Mouse (Mus musculus) kidney, embryonic 14.5 days (tissue): Measurements from ENCODE around the gene Dolpp1. TPM values are rescaled to one million over a fixed set of nuclear protein-coding genes. Genes with fewer than 3 reads are reported as not detected.

Experiments
- ATAC-seq: fragments of 200-750 bp; cut with Nextera tagmentation; 2 replicates; pipeline ENCODE4 v1.8.0; 2017; ENCODE audit warnings: moderate number of reproducible peaks, mild to moderate bottlenecking, moderate TSS enrichment, moderate library complexity; ENCODE audit not compliant: low FRiP score, low TSS enrichment
- H3K27ac ChIP-seq: fragments of 300-500 bp; sonication (generic); 2 replicates; pipeline ENCODE4 v1.5.1; 2014; ENCODE audit warnings: low read depth, mild to moderate bottlenecking, low read length, moderate library complexity, mixed read lengths
- H3K27me3 ChIP-seq: fragments of 300-500 bp; sonication (generic); 2 replicates; pipeline ENCODE4 v1.6.1; 2014; ENCODE audit warnings: mild to moderate bottlenecking, low read length; ENCODE audit not compliant: control insufficient read depth, insufficient read depth
- H3K36me3 ChIP-seq: fragments of 300-500 bp; sonication (generic); 2 replicates; pipeline ENCODE4 v1.6.1; 2014; ENCODE audit warnings: low read length, mixed read lengths; ENCODE audit not compliant: control insufficient read depth, insufficient read depth
- H3K4me1 ChIP-seq: fragments of 300-500 bp; sonication (generic); 2 replicates; pipeline ENCODE4 v1.6.1; 2014; ENCODE audit warnings: low read length, mixed read lengths; ENCODE audit not compliant: control insufficient read depth, insufficient read depth
- H3K4me2 ChIP-seq: fragments of 300-500 bp; sonication (generic); replicated peaks from 2 replicates; pipeline ENCODE4 v1.6.1; 2014; ENCODE audit warnings: low read depth, mild to moderate bottlenecking, low read length
- H3K4me3 ChIP-seq: fragments of 300-500 bp; sonication (generic); 2 replicates; pipeline ENCODE4 v1.5.1; 2014; ENCODE audit warnings: mild to moderate bottlenecking, low read length
- H3K9ac ChIP-seq: fragments of 300-500 bp; sonication (generic); 2 replicates; pipeline ENCODE4 v1.6.1; 2014; ENCODE audit warnings: low read depth, mild to moderate bottlenecking, low read length, moderate library complexity
- H3K9me3 ChIP-seq: fragments of 300-500 bp; sonication (generic); 2 replicates; pipeline ENCODE4 v1.6.1; 2016; ENCODE audit warnings: low read length; ENCODE audit not compliant: control insufficient read depth
- WGBS: fragments of 180-500 bp; shearing (Covaris S2); extraction: QIAGEN DNeasy Blood & Tissue Kit; methylation state at CpG from one replicate; pipeline ENCODE4 v1.1.7; 2014; 5-methylcytosine and 5-hydroxymethylcytosine counted together
- polyA plus RNA-seq: library from polyadenylated mRNA; unstranded; fragments of >200 nt; fragmentation: Nextera tagmentation; extraction: Ambion mirVana; gene quantifications from 2 replicates; pipeline ENCODE4 v1.2.1, GENCODE M21; 2014

The Dolpp1 gene
- polyA plus RNA-seq, 1 experiment from 2014 or later: 34.7 TPM

- Histone ChIP-seq H3K4me3 (peak overlapping the region; percentile 84), H3K27me3 (no peaks in the 10 kb centered on the region), H3K9ac (peak overlapping the region; percentile 80; the same call in 1 of the 2 replicates), H3K27ac (peak overlapping the region; percentile 73; the same call in 1 of the 2 replicates), H3K36me3 (peaks cover 14% of the 10 kb centered on the region), H3K4me2 (peak overlapping the region; percentile 90), H3K9me3 (no peaks in the 10 kb centered on the region), H3K4me1 (peaks cover 20% of the 10 kb centered on the region)
- ATAC-seq: 0 out of 2 replicates have a peak, but pooled peaks have one; percentile 16
- 38% methylated on average over 8 of the region's 8 CpGs for WGBS
These were observed 34.2 kb upstream of the Dolpp1 start for GRCm38 (mm10) chr2:30357552-30358510.

DNA sequence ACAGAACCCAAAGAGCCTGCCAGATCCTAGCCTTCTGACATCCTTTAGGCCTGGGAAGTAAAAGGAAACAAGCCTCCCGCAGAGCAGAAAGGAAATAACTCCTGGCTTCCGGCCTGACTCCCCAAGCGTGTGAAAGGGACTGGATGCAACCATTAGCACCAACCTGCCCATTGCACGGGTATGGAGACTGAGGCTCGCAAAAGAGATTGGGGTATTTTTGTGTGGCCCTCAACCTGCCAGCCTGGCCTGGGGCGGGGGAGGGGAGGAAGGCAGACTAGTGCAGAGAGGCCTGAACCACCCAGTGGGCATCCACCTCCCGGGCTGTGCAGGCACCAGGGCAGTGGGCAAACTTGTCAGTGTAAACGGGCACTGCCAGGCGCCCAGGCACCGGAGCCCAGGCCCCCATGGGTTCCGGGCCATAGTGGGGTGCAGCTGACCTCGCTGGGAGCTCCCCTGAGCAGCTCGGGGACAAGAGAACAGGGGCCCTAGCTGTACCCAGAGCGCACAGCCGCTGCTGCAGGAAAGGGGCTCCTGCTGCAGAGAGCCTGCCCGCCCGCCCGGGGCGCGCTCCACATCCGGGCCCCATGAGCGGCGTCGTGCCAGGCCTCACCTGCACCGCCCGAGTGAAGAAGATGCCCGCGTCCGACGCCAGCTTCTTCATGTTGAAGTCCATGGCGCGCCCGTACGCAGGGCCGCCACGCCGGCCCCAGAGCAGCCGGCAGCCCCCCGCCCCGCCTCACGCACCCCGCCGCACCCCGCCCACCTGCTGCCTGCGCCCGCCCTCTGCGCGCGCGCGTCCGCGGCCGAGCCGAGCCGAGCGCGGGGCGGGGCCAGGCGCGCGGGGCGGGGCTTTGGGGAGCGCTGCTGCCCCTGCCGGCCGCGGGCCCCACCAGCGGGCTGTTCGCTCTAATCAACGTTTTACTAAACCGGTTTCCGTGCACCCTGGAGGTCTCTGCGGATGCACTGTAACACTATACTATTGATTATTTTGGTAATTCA, 33.2 kb upstream of the Dolpp1 start, which contains the start of gene Sh3glb2:
TSS of gene Sh3glb2 (minus strand) at position 805 of the 999 bp plus-strand sequence.
- Histone ChIP-seq H3K27me3 (no peaks in the 10 kb centered on the region), H3K9ac (peak within 1 kb of the TSS; percentile 80), H3K4me1 (peaks cover 20% of the 10 kb centered on the region), H3K36me3 (peaks cover 4% of the 10 kb centered on the region), H3K9me3 (no peaks in the 10 kb centered on the region), H3K4me3 (peak within 1 kb of the TSS; percentile 84), H3K4me2 (peak within 1 kb of the TSS; percentile 90), H3K27ac (peak within 1 kb of the TSS; percentile 73; the same call in 1 of the 2 replicates)
- peak; percentile 78 for ATAC-seq
- 2% methylated on average over 59 of the region's 73 CpGs for WGBS

- no peak overlapping the region for H3K4me3 ChIP-seq
- no peaks in the 10 kb centered on the region for H3K36me3 ChIP-seq
- H3K27ac ChIP-seq: no peak overlapping the region
- 61% methylated on average over 10 of the region's 10 CpGs for WGBS
- no peaks in the 10 kb centered on the region for H3K9me3 ChIP-seq
- ATAC-seq: no peak
- H3K9ac ChIP-seq: no peak overlapping the region
- H3K4me2 ChIP-seq: no peak overlapping the region
- no peaks in the 10 kb centered on the region for H3K27me3 ChIP-seq
- H3K4me1 ChIP-seq: peaks cover 30% of the 10 kb centered on the region
These were observed 31.4 kb upstream of the Dolpp1 start for GRCm38 (mm10) chr2:30360626-30361025.

DNA sequence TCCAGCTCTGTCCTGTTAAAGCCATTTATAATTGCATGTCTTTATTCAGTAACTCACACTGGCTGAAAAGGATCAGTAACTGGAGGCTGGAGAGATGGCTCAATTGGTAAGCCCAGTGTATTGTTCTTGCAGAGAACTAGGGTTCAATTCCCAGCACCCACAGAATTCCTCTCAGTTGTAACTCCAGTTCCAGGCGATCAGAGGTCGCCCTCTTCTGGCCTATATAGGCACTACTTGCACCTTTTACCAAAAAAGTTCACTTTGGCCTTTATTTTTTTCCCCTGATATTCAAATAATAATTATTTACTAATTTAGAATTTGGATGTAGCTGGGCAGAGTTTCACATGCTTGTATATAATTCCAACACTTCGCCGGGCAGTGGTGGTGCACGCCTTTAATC, 29.2 kb upstream of the Dolpp1 start:
- no peaks in the 10 kb centered on the region for H3K27me3 ChIP-seq
- no peak overlapping the region for H3K27ac ChIP-seq
- ATAC-seq: no peak
- WGBS: 68% methylated on average over 5 of the region's 5 CpGs
- no peak overlapping the region for H3K4me3 ChIP-seq
- H3K9ac ChIP-seq: no peak overlapping the region
- peaks cover 19% of the 10 kb centered on the region for H3K4me1 ChIP-seq
- peaks cover 9% of the 10 kb centered on the region for H3K36me3 ChIP-seq
- H3K9me3 ChIP-seq: no peaks in the 10 kb centered on the region
- H3K4me2 ChIP-seq: no peak overlapping the region

- Histone ChIP-seq H3K4me3 (peak within 1 kb of the TSS; percentile 94), H3K27me3 (no peaks in the 10 kb centered on the region)
These were observed 28.0 kb upstream of the Dolpp1 start, which contains the start of gene Miga2 for GRCm38 (mm10) chr2:30363773-30364650. Gene Miga2, plus strand, starts transcription at chr2:30364233.

GRCm38 (mm10) chr2:30365281-30366069, 26.6 kb upstream of the Dolpp1 start:
- no peaks in the 10 kb centered on the region for H3K9me3 ChIP-seq
- peak overlapping the region; percentile 94 for H3K4me3 ChIP-seq
- no peaks in the 10 kb centered on the region for H3K27me3 ChIP-seq
- peak overlapping the region; percentile 64 for H3K4me2 ChIP-seq
- H3K9ac ChIP-seq: peak overlapping the region; percentile 82; the same call in 1 of the 2 replicates
- no peak for ATAC-seq
- peaks cover 35% of the 10 kb centered on the region for H3K36me3 ChIP-seq
- 94% methylated on average over 2 of the region's 2 CpGs for WGBS
- H3K4me1 ChIP-seq: peaks cover 10% of the 10 kb centered on the region
- H3K27ac ChIP-seq: no peak overlapping the region

More at GRCm38 (mm10) chr2:30363773-30364650, 28.0 kb upstream of the Dolpp1 start, which contains the start of gene Miga2:
- Histone ChIP-seq H3K36me3 (peaks cover 20% of the 10 kb centered on the region), H3K4me1 (peaks cover 10% of the 10 kb centered on the region), H3K4me2 (peak within 1 kb of the TSS; percentile 64), H3K9ac (peak within 1 kb of the TSS; percentile 82), H3K9me3 (no peaks in the 10 kb centered on the region), H3K27ac (peak within 1 kb of the TSS; percentile 77)
- peak; percentile 99 for ATAC-seq
- WGBS: under 1% methylated on average over 54 of the region's 54 CpGs

GRCm38 (mm10) chr2:30366203-30366602, 25.9 kb upstream of the Dolpp1 start:
- ATAC-seq: no peak
- Histone ChIP-seq H3K36me3 (peaks cover 42% of the 10 kb centered on the region), H3K9ac (no peak overlapping the region)

More at GRCm38 (mm10) chr2:30366203-30366602, 25.9 kb upstream of the Dolpp1 start:
- no peak overlapping the region for H3K27ac ChIP-seq
- H3K4me1 ChIP-seq: peaks cover 10% of the 10 kb centered on the region
- H3K4me2 ChIP-seq: no peak overlapping the region
- H3K27me3 ChIP-seq: no peaks in the 10 kb centered on the region
- no peaks in the 10 kb centered on the region for H3K9me3 ChIP-seq
- H3K4me3 ChIP-seq: no peak overlapping the region
- 80% methylated on average over 5 of the region's 5 CpGs for WGBS
